Mouse (Mus musculus): ENCODE data around the gene Pck2. TPM values are rescaled to one million over a fixed set of nuclear protein-coding genes. Genes with fewer than 3 reads are reported as not detected.

Pck2 gene
- polyA plus RNA-seq, 1 experiment from 2014 or later = 17.8 TPM

- peak; percentile 82 for ATAC-seq (replicated peaks; ENCODE audit: low FRiP score)
- peak within 1 kb of the TSS; percentile 76 for H3K9ac ChIP-seq (ENCODE audit: low read length)
- H3K4me1 ChIP-seq (replicated peaks; ENCODE audit: control insufficient read depth, insufficient read depth, low read length) = no peaks in the 10 kb centered on the region
- H3K9me3 ChIP-seq (ENCODE audit: control insufficient read depth, low read length) = no peaks in the 10 kb centered on the region
- H3K4me2 ChIP-seq (ENCODE audit: low read depth, low read length, severe bottlenecking) = peak within 1 kb of the TSS; percentile 43
- no peaks in the 10 kb centered on the region for H3K27me3 ChIP-seq (ENCODE audit: control insufficient read depth, insufficient read depth, low read length)
- peak within 1 kb of the TSS; percentile 62 for H3K4me3 ChIP-seq (ENCODE audit: low read depth, low read length)
- under 1% methylated on average over 27 of the region's 27 CpGs for WGBS
- H3K27ac ChIP-seq (ENCODE audit: low read depth, low read length) = peak within 1 kb of the TSS; percentile 94
- H3K36me3 ChIP-seq (ENCODE audit: control insufficient read depth, insufficient read depth, low read length) = no peaks in the 10 kb centered on the region; the same call in 1 of the 2 replicates
- peak; percentile 94 for DNase-seq (ENCODE audit: low spot score)
Observed at GRCm38 (mm10) chr14:55559799-55560201, 19.7 kb downstream of the Pck2 start, which contains the start of gene Dcaf11. Gene Dcaf11 (plus strand): TSS chr14:55560006.

- Histone ChIP-seq H3K4me2 (ENCODE audit: low read depth, low read length, severe bottlenecking) (peak within 1 kb of the TSS; percentile 43), H3K4me1 (replicated peaks; ENCODE audit: control insufficient read depth, insufficient read depth, low read length) (no peaks in the 10 kb centered on the region), H3K9ac (ENCODE audit: low read length) (peak within 1 kb of the TSS; percentile 76), H3K36me3 (ENCODE audit: control insufficient read depth, insufficient read depth, low read length) (no peaks in the 10 kb centered on the region; the same call in 1 of the 2 replicates), H3K27me3 (ENCODE audit: control insufficient read depth, insufficient read depth, low read length) (no peaks in the 10 kb centered on the region), H3K4me3 (ENCODE audit: low read depth, low read length) (peak within 1 kb of the TSS; percentile 62), H3K9me3 (ENCODE audit: control insufficient read depth, low read length) (no peaks in the 10 kb centered on the region), H3K27ac (ENCODE audit: low read depth, low read length) (peak within 1 kb of the TSS; percentile 94)
- ATAC-seq (replicated peaks; ENCODE audit: low FRiP score) (peak; percentile 98), DNase-seq (ENCODE audit: low spot score) (peak; percentile 98)
- WGBS = under 1% methylated on average over 51 of the region's 51 CpGs
Observed at GRCm38 (mm10) chr14:55560202-55561073, 20.4 kb downstream of the Pck2 start, which contains the start of gene A730061H03Rik. Gene A730061H03Rik (minus strand): TSS chr14:55560406.

GRCm38 (mm10) chr14:55561860-55562259, 21.8 kb downstream of the Pck2 start:
- H3K9me3 ChIP-seq (ENCODE audit: control insufficient read depth, low read length) = no peaks in the 10 kb centered on the region
- H3K27ac ChIP-seq (ENCODE audit: low read depth, low read length) = no peak overlapping the region
- H3K4me1 ChIP-seq (replicated peaks; ENCODE audit: control insufficient read depth, insufficient read depth, low read length) = no peaks in the 10 kb centered on the region
- H3K9ac ChIP-seq (ENCODE audit: low read length) = no peak overlapping the region
- DNase-seq (ENCODE audit: low spot score) (no peak), ATAC-seq (replicated peaks; ENCODE audit: low FRiP score) (no peak)
- WGBS = 87% methylated on average over 10 of the region's 10 CpGs
- no peaks in the 10 kb centered on the region for H3K27me3 ChIP-seq (ENCODE audit: control insufficient read depth, insufficient read depth, low read length)
- no peak overlapping the region for H3K4me2 ChIP-seq (ENCODE audit: low read depth, low read length, severe bottlenecking)
- peaks cover 2% of the 10 kb centered on the region; the same call in 1 of the 2 replicates for H3K36me3 ChIP-seq (ENCODE audit: control insufficient read depth, insufficient read depth, low read length)
- no peak overlapping the region for H3K4me3 ChIP-seq (ENCODE audit: low read depth, low read length)

GRCm38 (mm10) chr14:55563249-55563648, 23.2 kb downstream of the Pck2 start:
- DNase-seq (ENCODE audit: low spot score) = no peak
- Histone ChIP-seq H3K4me3 (ENCODE audit: low read depth, low read length) (no peak overlapping the region), H3K27me3 (ENCODE audit: control insufficient read depth, insufficient read depth, low read length) (no peaks in the 10 kb centered on the region), H3K4me2 (ENCODE audit: low read depth, low read length, severe bottlenecking) (no peak overlapping the region), H3K36me3 (ENCODE audit: control insufficient read depth, insufficient read depth, low read length) (peaks cover 2% of the 10 kb centered on the region; the same call in 1 of the 2 replicates), H3K9me3 (ENCODE audit: control insufficient read depth, low read length) (no peaks in the 10 kb centered on the region), H3K4me1 (replicated peaks; ENCODE audit: control insufficient read depth, insufficient read depth, low read length) (no peaks in the 10 kb centered on the region), H3K9ac (ENCODE audit: low read length) (no peak overlapping the region), H3K27ac (ENCODE audit: low read depth, low read length) (no peak overlapping the region)
- no peak for ATAC-seq (replicated peaks; ENCODE audit: low FRiP score)
- WGBS = 90% methylated on average over 11 of the region's 11 CpGs

GRCm38 (mm10) chr14:55565748-55566147, 25.7 kb downstream of the Pck2 start:
- no peak overlapping the region for H3K4me2 ChIP-seq (ENCODE audit: low read depth, low read length, severe bottlenecking)

GRCm38 (mm10) chr14:55567496-55567895, 27.4 kb downstream of the Pck2 start:
- Histone ChIP-seq H3K4me1 (replicated peaks; ENCODE audit: control insufficient read depth, insufficient read depth, low read length) (no peaks in the 10 kb centered on the region), H3K4me2 (ENCODE audit: low read depth, low read length, severe bottlenecking) (no peak overlapping the region), H3K9ac (ENCODE audit: low read length) (no peak overlapping the region), H3K27ac (ENCODE audit: low read depth, low read length) (no peak overlapping the region), H3K36me3 (ENCODE audit: control insufficient read depth, insufficient read depth, low read length) (peaks cover 2% of the 10 kb centered on the region; the same call in 1 of the 2 replicates), H3K27me3 (ENCODE audit: control insufficient read depth, insufficient read depth, low read length) (no peaks in the 10 kb centered on the region), H3K4me3 (ENCODE audit: low read depth, low read length) (no peak overlapping the region), H3K9me3 (ENCODE audit: control insufficient read depth, low read length) (no peaks in the 10 kb centered on the region)
- DNase-seq (ENCODE audit: low spot score) (no peak), ATAC-seq (replicated peaks; ENCODE audit: low FRiP score) (no peak)
- WGBS = 89% methylated on average over 3 of the region's 3 CpGs

More at GRCm38 (mm10) chr14:55565748-55566147, 25.7 kb downstream of the Pck2 start:
- H3K9me3 ChIP-seq (ENCODE audit: control insufficient read depth, low read length) = no peaks in the 10 kb centered on the region
- H3K4me1 ChIP-seq (replicated peaks; ENCODE audit: control insufficient read depth, insufficient read depth, low read length) = no peaks in the 10 kb centered on the region
- DNase-seq (ENCODE audit: low spot score) (no peak), ATAC-seq (replicated peaks; ENCODE audit: low FRiP score) (no peak)
- no peak overlapping the region for H3K27ac ChIP-seq (ENCODE audit: low read depth, low read length)
- H3K36me3 ChIP-seq (ENCODE audit: control insufficient read depth, insufficient read depth, low read length) = peaks cover 2% of the 10 kb centered on the region; the same call in 1 of the 2 replicates
- no peak overlapping the region for H3K9ac ChIP-seq (ENCODE audit: low read length)
- no peak overlapping the region for H3K4me3 ChIP-seq (ENCODE audit: low read depth, low read length)
- H3K27me3 ChIP-seq (ENCODE audit: control insufficient read depth, insufficient read depth, low read length) = no peaks in the 10 kb centered on the region
- 90% methylated on average over 3 of the region's 3 CpGs for WGBS

GRCm38 (mm10) chr14:55570588-55570987, 30.5 kb downstream of the Pck2 start:
- H3K27me3 ChIP-seq (ENCODE audit: control insufficient read depth, insufficient read depth, low read length) = no peaks in the 10 kb centered on the region
- H3K27ac ChIP-seq (ENCODE audit: low read depth, low read length) = no peak overlapping the region
- no peak overlapping the region for H3K4me2 ChIP-seq (ENCODE audit: low read depth, low read length, severe bottlenecking)
- no peaks in the 10 kb centered on the region for H3K9me3 ChIP-seq (ENCODE audit: control insufficient read depth, low read length)
- H3K4me1 ChIP-seq (replicated peaks; ENCODE audit: control insufficient read depth, insufficient read depth, low read length) = no peaks in the 10 kb centered on the region
- WGBS = 81% methylated on average over 2 of the region's 2 CpGs
- DNase-seq (ENCODE audit: low spot score) = no peak
- no peak for ATAC-seq (replicated peaks; ENCODE audit: low FRiP score)
- H3K36me3 ChIP-seq (ENCODE audit: control insufficient read depth, insufficient read depth, low read length) = peaks cover 2% of the 10 kb centered on the region; the same call in 1 of the 2 replicates
- H3K4me3 ChIP-seq (ENCODE audit: low read depth, low read length) = no peak overlapping the region
- H3K9ac ChIP-seq (ENCODE audit: low read length) = no peak overlapping the region

GRCm38 (mm10) chr14:55571760-55572159, 31.7 kb downstream of the Pck2 start:
- ATAC-seq (replicated peaks; ENCODE audit: low FRiP score) (no peak), DNase-seq (ENCODE audit: low spot score) (no peak)
- Histone ChIP-seq H3K9me3 (ENCODE audit: control insufficient read depth, low read length) (no peaks in the 10 kb centered on the region), H3K9ac (ENCODE audit: low read length) (no peak overlapping the region), H3K4me1 (replicated peaks; ENCODE audit: control insufficient read depth, insufficient read depth, low read length) (no peaks in the 10 kb centered on the region), H3K27me3 (ENCODE audit: control insufficient read depth, insufficient read depth, low read length) (no peaks in the 10 kb centered on the region), H3K4me2 (ENCODE audit: low read depth, low read length, severe bottlenecking) (no peak overlapping the region), H3K36me3 (ENCODE audit: control insufficient read depth, insufficient read depth, low read length) (no peaks in the 10 kb centered on the region; the same call in 1 of the 2 replicates), H3K27ac (ENCODE audit: low read depth, low read length) (no peak overlapping the region), H3K4me3 (ENCODE audit: low read depth, low read length) (no peak overlapping the region)

All from forebrain, embryonic 11.5 days (tissue).